Mouse (Mus musculus) liver, embryonic 14.5 days (tissue): ENCODE measurements at regions not wholly inside any gene's neighbourhood (a gene's known extent, or its start where the extent isn't known, plus 50 kb on each side); places are given as distances from the start of the nearest gene placed in this dataset.

Source experiments
- CTCF ChIP-seq: IDR thresholded peaks from 2 replicates; pipeline ENCODE4 v1.5.1; 2016; ENCODE audit warnings: antibody characterized with exemption, low read depth, control low read depth
- EP300 ChIP-seq: IDR thresholded peaks from 2 replicates; pipeline ENCODE4 v1.6.1; 2016; ENCODE audit warnings: antibody characterized with exemption, low read depth

DNA sequence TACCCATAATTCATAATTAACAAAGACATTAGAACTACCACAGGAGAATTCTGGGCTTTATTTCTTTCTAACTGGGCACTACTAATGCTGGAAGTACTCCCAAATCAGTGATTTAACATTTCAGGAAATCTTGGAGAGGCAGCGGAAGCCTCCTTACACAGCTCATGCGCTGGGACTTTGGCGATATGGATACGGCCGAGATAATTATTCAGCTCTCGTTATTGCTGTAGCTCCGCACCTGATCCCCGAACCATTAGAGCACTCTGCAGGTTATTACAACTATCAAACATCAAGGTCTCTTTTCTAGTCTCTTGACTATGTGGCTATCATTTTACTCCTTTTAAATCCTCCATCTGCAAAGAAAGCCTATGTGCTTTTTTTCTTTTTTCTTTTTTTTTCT is 221.3 kb upstream of the Vrk2 start:
- TF ChIP-seq CTCF (no peak), EP300 (no peak)
